Mouse (Mus musculus): Measurements from ENCODE around the gene Ttyh1. TPM values are rescaled to one million over a fixed set of nuclear protein-coding genes. Genes with fewer than 3 reads are reported as not detected.

The Ttyh1 gene
- polyA plus RNA-seq, 2 experiments, result 0.11 to 0.24 TPM

DNA sequence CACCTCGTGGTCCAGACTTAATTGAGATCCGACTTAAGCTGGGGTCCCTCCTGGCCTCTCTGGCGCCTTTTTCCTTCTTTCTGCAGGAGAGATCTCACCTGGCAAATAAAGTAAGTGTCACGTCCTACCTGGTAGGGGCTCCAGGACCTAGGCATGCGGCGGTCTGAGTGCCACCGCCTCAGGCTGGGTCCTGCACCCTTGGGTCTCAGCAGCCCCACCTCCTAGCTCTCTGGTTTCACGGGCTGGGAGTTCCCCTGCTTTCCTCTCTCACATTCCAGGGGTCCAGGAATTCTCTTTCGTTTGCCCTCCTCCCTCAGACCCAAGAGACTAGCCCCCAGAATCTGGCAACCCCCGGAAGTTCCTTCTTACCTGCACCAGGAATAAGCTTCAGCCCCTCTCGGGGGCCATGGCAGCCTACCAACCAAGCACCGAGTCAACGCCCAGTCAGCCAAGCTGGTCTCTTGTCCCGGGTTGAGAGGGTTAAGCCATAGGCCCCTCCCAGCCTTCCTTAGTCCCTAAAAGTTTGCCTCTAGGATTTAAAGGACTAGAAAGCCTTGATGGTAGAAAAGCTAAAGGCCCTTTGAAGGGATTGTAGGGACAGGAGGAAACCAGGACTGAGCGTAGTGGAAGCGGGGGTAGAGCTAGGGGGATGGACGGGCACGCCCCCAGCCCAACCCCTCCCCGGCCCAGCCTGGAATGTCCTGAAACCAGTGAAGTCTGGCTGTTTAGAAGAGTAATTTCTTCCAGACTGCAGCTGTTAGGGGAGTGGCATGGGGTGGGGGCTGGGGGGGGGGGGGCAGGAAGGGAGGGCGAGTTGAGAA lies 45.1 kb downstream of the Ttyh1 start, which contains the start of gene Cdc42ep5:
Cdc42ep5 (minus strand) TSS at position 771 of the 821 bp plus-strand sequence.
- Histone ChIP-seq H3K36me3 (replicated peaks; ENCODE audit: control insufficient read depth, insufficient read depth, low read depth) (no peaks in the 10 kb centered on the region), H3K4me1 (replicated peaks; ENCODE audit: control insufficient read depth in 2 of 2, insufficient read depth in 2 of 2, low read length in 1 of 2) (peaks cover 0 to 9% of the 10 kb centered on the region in 2 experiments; a peak in 2 of 4 replicates), H3K9ac (replicated peaks) (no peak within 1 kb of the TSS; the same call in 1 of the 2 replicates), H3K9me3 (ENCODE audit: control insufficient read depth, low read length) (no peaks in the 10 kb centered on the region), H3K27ac (no peak within 1 kb of the TSS), H3K4me2 (ENCODE audit: low read depth) (peak within 1 kb of the TSS; percentile 51), H3K27me3 (ENCODE audit: control insufficient read depth, insufficient read depth, low read length) (no peaks in the 10 kb centered on the region), H3K4me3 (ENCODE audit: insufficient read depth in 1 of 2, low read depth in 2 of 2, low read length in 2 of 2) (peak within 1 kb of the TSS; percentile 25 to 49)
- ATAC-seq (ENCODE audit: insufficient read depth) (peak; percentile 73), DNase-seq (ENCODE audit: low read depth in 3 of 3, low spot score in 3 of 3) (no peak)
- 2% methylated on average over 19 of the region's 20 CpGs for WGBS (ENCODE audit: insufficient replicate concordance)
- TF ChIP-seq EP300 (IDR thresholded peaks at IDR 0.05; ENCODE audit: low read depth) (no peak), CTCF (IDR thresholded peaks at IDR 0.05; ENCODE audit: low read depth) (no peak)

GRCm38 (mm10) chr7:4165286-4165685 lies 46.1 kb downstream of the Ttyh1 start:
- DNase-seq (ENCODE audit: low read depth in 3 of 3, low spot score in 3 of 3) (no peak), ATAC-seq (ENCODE audit: insufficient read depth) (no peak)
- no peaks in the 10 kb centered on the region for H3K9me3 ChIP-seq (ENCODE audit: control insufficient read depth, low read length)
- no peak overlapping the region for H3K4me3 ChIP-seq (ENCODE audit: insufficient read depth in 1 of 2, low read depth in 2 of 2, low read length in 2 of 2)
- 20% methylated on average over 3 of the region's 3 CpGs for WGBS (ENCODE audit: insufficient replicate concordance)
- H3K36me3 ChIP-seq (replicated peaks; ENCODE audit: control insufficient read depth, insufficient read depth, low read depth), result no peaks in the 10 kb centered on the region
- H3K4me1 ChIP-seq (replicated peaks; ENCODE audit: control insufficient read depth in 2 of 2, insufficient read depth in 2 of 2, low read length in 1 of 2), result peaks cover 0 to 9% of the 10 kb centered on the region in 2 experiments; a peak in 2 of 4 replicates
- TF ChIP-seq CTCF (IDR thresholded peaks at IDR 0.05; ENCODE audit: low read depth), result no peak
- TF ChIP-seq EP300 (IDR thresholded peaks at IDR 0.05; ENCODE audit: low read depth), result no peak
- H3K4me2 ChIP-seq (ENCODE audit: low read depth), result no peak overlapping the region
- H3K27me3 ChIP-seq (ENCODE audit: control insufficient read depth, insufficient read depth, low read length), result no peaks in the 10 kb centered on the region
- H3K9ac ChIP-seq (replicated peaks), result no peak overlapping the region
- no peak overlapping the region for H3K27ac ChIP-seq

DNA sequence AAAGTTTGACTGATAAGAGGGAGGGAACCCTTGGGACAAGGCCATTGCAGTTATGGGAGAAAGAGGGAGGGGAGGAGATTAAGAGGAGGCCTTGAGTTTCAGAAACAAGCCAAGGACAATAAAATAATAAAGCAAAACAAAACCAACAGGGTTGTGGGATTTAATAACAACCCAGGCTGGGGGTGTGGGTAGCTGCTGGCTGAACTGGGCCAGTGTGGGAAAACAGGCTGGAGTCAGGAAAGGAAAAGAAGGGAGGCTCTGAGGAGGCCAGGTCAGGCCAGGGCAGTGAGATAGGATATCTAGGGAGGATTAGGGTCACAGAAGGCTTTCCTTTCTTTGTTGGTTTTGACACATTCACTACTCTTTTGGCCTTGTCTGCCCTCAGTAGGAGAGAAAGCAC lies 47.9 kb downstream of the Ttyh1 start:
- Histone ChIP-seq H3K9me3 (ENCODE audit: control insufficient read depth, low read length) (no peaks in the 10 kb centered on the region), H3K4me1 (replicated peaks; ENCODE audit: control insufficient read depth in 2 of 2, insufficient read depth in 2 of 2, low read length in 1 of 2) (peaks cover 0 to 9% of the 10 kb centered on the region in 2 experiments; a peak in 2 of 4 replicates), H3K4me2 (ENCODE audit: low read depth) (no peak overlapping the region), H3K27ac (no peak overlapping the region), H3K36me3 (replicated peaks; ENCODE audit: control insufficient read depth, insufficient read depth, low read depth) (no peaks in the 10 kb centered on the region), H3K27me3 (ENCODE audit: control insufficient read depth, insufficient read depth, low read length) (no peaks in the 10 kb centered on the region), H3K9ac (replicated peaks) (no peak overlapping the region), H3K4me3 (ENCODE audit: insufficient read depth in 1 of 2, low read depth in 2 of 2, low read length in 2 of 2) (no peak overlapping the region)
- DNase-seq (ENCODE audit: low read depth in 3 of 3, low spot score in 3 of 3) (no peak), ATAC-seq (ENCODE audit: insufficient read depth) (no peak)
- TF ChIP-seq CTCF (IDR thresholded peaks at IDR 0.05; ENCODE audit: low read depth), result no peak
- no peak for TF ChIP-seq EP300 (IDR thresholded peaks at IDR 0.05; ENCODE audit: low read depth)

DNA sequence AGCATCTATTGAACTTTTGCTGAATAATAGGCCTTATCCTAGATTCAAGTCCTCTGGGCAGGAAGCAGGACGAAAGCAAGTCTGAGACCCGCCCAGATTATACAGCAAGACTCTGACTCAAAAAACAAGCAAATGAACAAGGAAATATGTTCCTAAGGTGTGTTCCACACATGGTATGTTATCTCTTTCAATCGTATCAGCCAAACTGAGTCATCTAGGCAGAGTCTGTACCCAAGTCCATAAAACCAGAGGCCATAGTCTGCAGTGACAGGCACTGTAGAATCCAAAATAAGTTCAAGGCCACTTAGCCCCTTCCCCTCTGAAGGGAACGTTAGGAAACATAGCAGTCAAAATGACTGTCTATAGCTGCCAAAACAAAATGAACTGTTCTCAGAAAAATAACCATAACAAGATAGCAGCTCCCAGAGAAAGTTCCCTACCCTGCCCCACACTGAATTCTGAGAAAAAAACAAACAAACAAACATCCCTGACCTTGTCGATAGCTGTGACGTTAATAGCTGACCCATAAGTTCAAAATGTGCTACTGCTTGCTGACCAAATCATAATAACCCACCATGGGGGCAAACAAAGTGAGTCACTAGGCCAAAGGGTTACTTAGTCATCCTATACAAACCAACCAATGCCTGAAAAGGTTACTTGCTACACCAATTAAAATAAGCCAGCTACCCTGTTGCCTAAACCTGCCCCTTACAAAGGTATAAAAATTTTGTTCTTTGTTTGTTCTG lies 51.2 kb downstream of the Ttyh1 start:
- TF ChIP-seq CTCF (IDR thresholded peaks at IDR 0.05; ENCODE audit: low read depth) (no peak), EP300 (IDR thresholded peaks at IDR 0.05; ENCODE audit: low read depth) (no peak)
- Histone ChIP-seq H3K27ac (no peak overlapping the region), H3K4me3 (ENCODE audit: insufficient read depth in 1 of 2, low read depth in 2 of 2, low read length in 2 of 2) (no peak overlapping the region), H3K36me3 (replicated peaks; ENCODE audit: control insufficient read depth, insufficient read depth, low read depth) (no peaks in the 10 kb centered on the region), H3K27me3 (ENCODE audit: control insufficient read depth, insufficient read depth, low read length) (no peaks in the 10 kb centered on the region), H3K9me3 (ENCODE audit: control insufficient read depth, low read length) (no peaks in the 10 kb centered on the region), H3K9ac (replicated peaks) (no peak overlapping the region), H3K4me2 (ENCODE audit: low read depth) (no peak overlapping the region), H3K4me1 (replicated peaks; ENCODE audit: control insufficient read depth in 2 of 2, insufficient read depth in 2 of 2, low read length in 1 of 2) (no peaks in the 10 kb centered on the region; a peak in 1 of 4 replicates)
- DNase-seq (ENCODE audit: low read depth in 3 of 3, low spot score in 3 of 3) (no peak), ATAC-seq (ENCODE audit: insufficient read depth) (no peak)
- 52% methylated on average over 6 of the region's 6 CpGs for WGBS (ENCODE audit: insufficient replicate concordance)

DNA sequence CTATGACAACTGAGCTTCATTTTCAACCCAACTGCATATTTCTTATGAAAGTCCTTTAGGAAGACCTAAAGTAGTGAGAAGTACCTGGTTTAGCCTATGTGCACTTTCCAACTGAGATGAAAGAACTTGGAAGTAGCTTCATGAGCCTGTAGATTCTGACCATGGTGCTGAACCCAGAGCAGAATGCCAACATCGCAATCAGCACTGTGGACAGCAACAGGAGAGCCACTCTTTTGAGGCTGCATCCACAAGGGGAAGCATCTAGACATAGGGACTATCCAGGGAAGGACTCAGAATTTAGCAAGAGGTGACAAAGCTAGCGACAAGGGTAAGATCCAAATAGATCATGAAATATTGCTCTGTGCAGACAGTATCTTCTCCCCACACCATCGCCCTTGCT lies 59.2 kb downstream of the Ttyh1 start:
- Histone ChIP-seq H3K27ac (no peak overlapping the region), H3K36me3 (replicated peaks; ENCODE audit: control insufficient read depth, insufficient read depth, low read depth) (no peaks in the 10 kb centered on the region), H3K4me2 (ENCODE audit: low read depth) (no peak overlapping the region), H3K9me3 (ENCODE audit: control insufficient read depth, low read length) (no peaks in the 10 kb centered on the region), H3K27me3 (ENCODE audit: control insufficient read depth, insufficient read depth, low read length) (no peaks in the 10 kb centered on the region), H3K9ac (replicated peaks) (no peak overlapping the region), H3K4me3 (ENCODE audit: insufficient read depth in 1 of 2, low read depth in 2 of 2, low read length in 2 of 2) (no peak overlapping the region), H3K4me1 (replicated peaks; ENCODE audit: control insufficient read depth in 2 of 2, insufficient read depth in 2 of 2, low read length in 1 of 2) (no peaks in the 10 kb centered on the region)
- no peak for TF ChIP-seq EP300 (IDR thresholded peaks at IDR 0.05; ENCODE audit: low read depth)
- no peak for TF ChIP-seq CTCF (IDR thresholded peaks at IDR 0.05; ENCODE audit: low read depth)
- DNase-seq (ENCODE audit: low read depth in 3 of 3, low spot score in 3 of 3) (peak in 1 of 3 experiments; percentile 22), ATAC-seq (ENCODE audit: insufficient read depth) (no peak)
- 26% methylated on average over 3 of the region's 3 CpGs for whole genome bisulfite sequencing (ENCODE audit: insufficient replicate concordance)

Other genes with a start within 250 kb of the Ttyh1 start
- 0.20 and 0.28 TPM in 2 replicates for gene Gm14548, start 221.3 kb upstream of the Ttyh1 start, polyA plus RNA-seq (2012; rRNA removed)
- gene Gm14548, start 221.3 kb upstream of the Ttyh1 start, polyA plus RNA-seq (2014; fragmentation: Nextera tagmentation; extraction: Ambion mirVana), result 0.10 and 0.55 TPM in 2 replicates
- gene Lilra6, start 203.9 kb upstream of the Ttyh1 start, polyA plus RNA-seq (2012; rRNA removed), result 0.26 and 0.32 TPM in 2 replicates
- 0.14 and 0.15 TPM in 2 replicates for gene Lilra6, start 203.9 kb upstream of the Ttyh1 start, polyA plus RNA-seq (2014; fragmentation: Nextera tagmentation; extraction: Ambion mirVana)
- gene Lair1, start 56.2 kb upstream of the Ttyh1 start, polyA plus RNA-seq (2012; rRNA removed), result 0.63 and 1.3 TPM in 2 replicates
- gene Lair1, start 56.2 kb upstream of the Ttyh1 start, polyA plus RNA-seq (2014; fragmentation: Nextera tagmentation; extraction: Ambion mirVana), result 0.88 and 2.2 TPM in 2 replicates
- gene Leng8, start 17.6 kb downstream of the Ttyh1 start, polyA plus RNA-seq (2012; rRNA removed), result 52.6 and 61.1 TPM in 2 replicates
- 12.5 and 13.7 TPM in 2 replicates for gene Leng8, start 17.6 kb downstream of the Ttyh1 start, polyA plus RNA-seq (2014; fragmentation: Nextera tagmentation; extraction: Ambion mirVana)
- 0.61 and 0.71 TPM in 2 replicates for gene Leng9, start 31.0 kb downstream of the Ttyh1 start, polyA plus RNA-seq (2012; rRNA removed)
- 0.44 and 0.56 TPM in 2 replicates for gene Leng9, start 31.0 kb downstream of the Ttyh1 start, polyA plus RNA-seq (2014; fragmentation: Nextera tagmentation; extraction: Ambion mirVana)
- 6.1 and 8.4 TPM in 2 replicates for gene Cdc42ep5, start 45.5 kb downstream of the Ttyh1 start, polyA plus RNA-seq (2012; rRNA removed)
- gene Cdc42ep5, start 45.5 kb downstream of the Ttyh1 start, polyA plus RNA-seq (2014; fragmentation: Nextera tagmentation; extraction: Ambion mirVana), result 6.7 TPM in 2 replicates
- 0.16 and 0.24 TPM in 2 replicates for gene Lilra5, start 118.3 kb downstream of the Ttyh1 start, polyA plus RNA-seq (2012; rRNA removed)
- gene Lilra5, start 118.3 kb downstream of the Ttyh1 start, polyA plus RNA-seq (2014; fragmentation: Nextera tagmentation; extraction: Ambion mirVana), result 0.43 and 0.44 TPM in 2 replicates
- 0.03 TPM in 1 of 2 replicates, not detected in the other for gene Ncr1, start 218.3 kb downstream of the Ttyh1 start, polyA plus RNA-seq (2012; rRNA removed)
- gene Ncr1, start 218.3 kb downstream of the Ttyh1 start, polyA plus RNA-seq (2014; fragmentation: Nextera tagmentation; extraction: Ambion mirVana), result not detected in 2 replicates

Measured in liver, embryonic 14.5 days (tissue).